Mouse (Mus musculus): ENCODE measurements at regions not wholly inside any gene's neighbourhood (a gene's known extent, or its start where the extent isn't known, plus 50 kb on each side); places are given as distances from the start of the nearest gene placed in this dataset.

- peak overlapping the region; percentile 83 for H3K27ac ChIP-seq (ENCODE audit: insufficient read depth, low read depth, low read length)
- 62% methylated on average over 11 of the region's 11 CpGs for WGBS
- DNase-seq = peak; percentile 70
- H3K36me3 ChIP-seq (ENCODE audit: control insufficient read depth, insufficient read depth, low read length) = no peaks in the 10 kb centered on the region
- H3K4me3 ChIP-seq (ENCODE audit: insufficient read depth, low read depth, low read length) = peak overlapping the region; percentile 43
- TF ChIP-seq POLR2A (IDR thresholded peaks at IDR 0.05; ENCODE audit: low read depth, low read length) = no peak
- no peaks in the 10 kb centered on the region for H3K4me1 ChIP-seq (ENCODE audit: control insufficient read depth, insufficient read depth, low read length)
- no peaks in the 10 kb centered on the region for H3K27me3 ChIP-seq (replicated peaks; ENCODE audit: control insufficient read depth, insufficient read depth, low read length)
These were observed 107.3 kb upstream of the Hmgn3 start for GRCm38 (mm10) chr9:83253789-83254188.

DNA sequence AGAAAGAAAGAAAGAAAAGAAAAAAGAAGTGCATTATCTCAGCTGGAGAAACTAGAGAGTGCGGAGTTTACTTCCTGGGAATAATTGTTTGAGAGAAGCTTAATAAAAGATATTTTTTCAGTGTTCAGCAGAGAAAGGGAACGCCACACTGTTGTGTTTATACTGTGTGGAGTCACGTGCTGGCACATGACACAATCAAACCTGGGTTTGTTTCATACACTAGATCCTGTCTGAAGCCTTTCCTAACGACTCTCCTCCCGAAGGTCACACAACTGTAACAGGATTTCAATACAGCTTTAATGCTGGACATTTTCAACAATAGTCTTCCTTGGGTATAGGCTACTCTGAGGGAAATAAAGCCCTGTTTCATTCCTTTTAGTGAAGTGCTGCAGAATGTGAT is 105.3 kb upstream of the Hmgn3 start:
- H3K4me3 ChIP-seq (ENCODE audit: insufficient read depth, low read depth, low read length) = no peak overlapping the region
- H3K27ac ChIP-seq (ENCODE audit: insufficient read depth, low read depth, low read length) = no peak overlapping the region
- DNase-seq = no peak
- 60% methylated on average over 5 of the region's 5 CpGs for WGBS
- H3K27me3 ChIP-seq (replicated peaks; ENCODE audit: control insufficient read depth, insufficient read depth, low read length) = no peaks in the 10 kb centered on the region
- H3K4me1 ChIP-seq (ENCODE audit: control insufficient read depth, insufficient read depth, low read length) = no peaks in the 10 kb centered on the region
- H3K36me3 ChIP-seq (ENCODE audit: control insufficient read depth, insufficient read depth, low read length) = no peaks in the 10 kb centered on the region
- TF ChIP-seq POLR2A (IDR thresholded peaks at IDR 0.05; ENCODE audit: low read depth, low read length) = no peak

DNA sequence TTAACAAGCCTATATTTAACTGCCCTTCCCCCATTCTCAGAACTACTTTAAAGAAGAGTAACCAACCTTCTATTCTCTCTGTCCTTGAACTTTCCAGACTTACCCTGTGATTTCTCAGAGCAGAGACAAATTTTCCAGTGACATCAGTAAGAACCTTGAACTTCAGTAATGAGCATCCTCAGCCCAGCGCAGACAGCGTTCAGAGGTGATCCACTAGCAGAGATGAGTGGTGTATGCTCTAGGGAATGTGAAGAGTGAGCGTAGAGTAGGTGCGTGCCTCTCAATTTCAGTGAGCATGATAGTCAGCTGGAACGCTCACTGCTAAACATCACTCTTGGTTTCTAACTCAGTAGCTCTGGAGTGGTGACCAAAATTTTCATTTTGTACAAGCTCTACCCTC is 103.4 kb upstream of the Hmgn3 start:
- Histone ChIP-seq H3K36me3 (ENCODE audit: control insufficient read depth, insufficient read depth, low read length) (no peaks in the 10 kb centered on the region), H3K4me3 (ENCODE audit: insufficient read depth, low read depth, low read length) (no peak overlapping the region), H3K27ac (ENCODE audit: insufficient read depth, low read depth, low read length) (no peak overlapping the region), H3K27me3 (replicated peaks; ENCODE audit: control insufficient read depth, insufficient read depth, low read length) (no peaks in the 10 kb centered on the region), H3K4me1 (ENCODE audit: control insufficient read depth, insufficient read depth, low read length) (no peaks in the 10 kb centered on the region)
- 91% methylated on average over 5 of the region's 5 CpGs for WGBS
- no peak for DNase-seq
- TF ChIP-seq CTCF (conservative IDR thresholded peaks at IDR 0.05; ENCODE audit: insufficient read depth, insufficient read length, low read depth, low read length) (no peak), POLR2A (IDR thresholded peaks at IDR 0.05; ENCODE audit: low read depth, low read length) (no peak)

DNA sequence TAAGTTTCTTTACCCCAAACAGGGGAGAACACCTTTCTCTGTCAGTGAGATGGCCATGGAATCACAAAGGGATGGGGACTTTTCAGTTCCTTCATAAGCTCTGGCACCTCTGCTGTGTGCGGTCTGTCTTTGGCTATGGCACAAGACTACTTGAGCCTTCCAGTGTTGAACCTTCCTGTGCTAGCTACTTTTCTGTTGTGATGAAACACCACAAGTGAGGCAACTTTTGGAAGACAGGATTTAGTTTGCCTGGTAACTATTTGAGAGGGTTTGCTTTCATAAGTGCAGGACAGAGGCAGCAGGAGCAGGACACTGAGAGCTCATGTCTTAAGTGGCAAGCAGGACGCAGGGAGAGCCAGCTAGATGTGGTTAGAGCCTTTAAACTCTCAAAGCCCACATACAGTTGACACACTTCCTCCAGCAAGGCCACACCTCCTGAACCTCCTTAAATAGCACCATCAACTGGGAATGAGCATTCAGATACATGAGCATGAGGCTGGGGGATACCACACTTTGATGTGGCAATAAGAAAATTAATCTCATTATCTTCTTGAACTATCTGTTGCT is 101.8 kb upstream of the Hmgn3 start:
- Histone ChIP-seq H3K27me3 (replicated peaks; ENCODE audit: control insufficient read depth, insufficient read depth, low read length) (no peaks in the 10 kb centered on the region), H3K4me1 (ENCODE audit: control insufficient read depth, insufficient read depth, low read length) (no peaks in the 10 kb centered on the region), H3K4me3 (ENCODE audit: insufficient read depth, low read depth, low read length) (no peak overlapping the region), H3K27ac (ENCODE audit: insufficient read depth, low read depth, low read length) (no peak overlapping the region), H3K36me3 (ENCODE audit: control insufficient read depth, insufficient read depth, low read length) (no peaks in the 10 kb centered on the region)
- 84% methylated on average over 2 of the region's 2 CpGs for WGBS
- no peak for DNase-seq
- no peak for TF ChIP-seq POLR2A (IDR thresholded peaks at IDR 0.05; ENCODE audit: low read depth, low read length)
- TF ChIP-seq CTCF (conservative IDR thresholded peaks at IDR 0.05; ENCODE audit: insufficient read depth, insufficient read length, low read depth, low read length) = no peak

DNA sequence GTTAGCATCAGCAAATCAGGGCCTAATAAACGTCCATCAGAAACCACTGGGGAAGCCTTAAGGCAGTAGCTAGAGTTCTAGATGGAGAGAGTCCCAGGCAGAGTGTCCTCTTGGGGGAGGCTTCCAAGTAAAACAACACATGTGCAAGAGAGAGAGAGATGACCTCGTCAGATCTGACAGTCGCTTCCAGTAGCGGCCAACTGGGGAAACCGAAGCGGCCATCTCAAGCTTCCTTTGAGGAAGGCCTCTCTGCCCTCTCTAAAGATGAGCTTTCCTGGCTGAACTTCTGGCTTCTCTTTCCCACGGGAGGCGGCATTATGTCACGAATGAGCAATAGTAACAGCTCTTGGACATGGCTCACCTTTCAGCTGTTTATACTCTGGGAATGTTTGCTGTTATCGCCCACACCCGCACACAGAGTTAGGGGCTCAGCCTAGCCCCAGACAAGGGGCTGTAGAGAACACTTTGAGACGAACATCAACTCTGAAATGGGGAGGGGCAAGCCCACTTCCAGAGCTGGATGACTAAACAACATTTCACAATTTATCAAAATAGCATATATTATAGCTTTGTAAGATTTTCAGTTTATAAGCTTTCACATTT is 100.7 kb upstream of the Hmgn3 start:
- peak; percentile 46 for DNase-seq
- no peak overlapping the region for H3K27ac ChIP-seq (ENCODE audit: insufficient read depth, low read depth, low read length)

DNA sequence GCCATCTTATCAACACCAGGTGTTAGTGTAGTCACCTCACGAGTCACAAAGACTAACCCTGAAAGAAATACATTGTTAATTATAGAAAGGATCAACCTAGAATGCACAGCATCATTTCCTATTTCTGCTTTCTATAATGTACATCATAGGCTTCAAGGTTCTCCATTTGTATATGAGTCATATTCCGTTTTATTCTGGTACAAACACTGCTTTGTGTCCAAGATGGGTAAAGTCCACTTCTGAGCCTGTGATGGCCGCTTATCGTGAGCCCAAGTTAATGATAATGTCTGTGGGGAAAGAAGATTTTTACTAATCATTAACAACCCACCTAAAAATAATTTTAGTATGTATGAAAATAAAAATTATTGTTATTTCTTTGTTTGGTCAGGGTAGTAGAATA is 94.6 kb upstream of the Hmgn3 start:
- DNase-seq = no peak
- WGBS = 65% methylated on average over 4 of the region's 4 CpGs
- no peak for TF ChIP-seq POLR2A (IDR thresholded peaks at IDR 0.05; ENCODE audit: low read depth, low read length)
- TF ChIP-seq CTCF (conservative IDR thresholded peaks at IDR 0.05; ENCODE audit: insufficient read depth, insufficient read length, low read depth, low read length) = no peak
- Histone ChIP-seq H3K4me1 (ENCODE audit: control insufficient read depth, insufficient read depth, low read length) (no peaks in the 10 kb centered on the region), H3K27me3 (replicated peaks; ENCODE audit: control insufficient read depth, insufficient read depth, low read length) (no peaks in the 10 kb centered on the region), H3K27ac (ENCODE audit: insufficient read depth, low read depth, low read length) (no peak overlapping the region), H3K36me3 (ENCODE audit: control insufficient read depth, insufficient read depth, low read length) (no peaks in the 10 kb centered on the region), H3K4me3 (ENCODE audit: insufficient read depth, low read depth, low read length) (no peak overlapping the region)

More for the DNA sequence above, 100.7 kb upstream of the Hmgn3 start:
- 28% methylated on average over 12 of the region's 12 CpGs for WGBS
- H3K4me1 ChIP-seq (ENCODE audit: control insufficient read depth, insufficient read depth, low read length) = no peaks in the 10 kb centered on the region
- TF ChIP-seq CTCF (conservative IDR thresholded peaks at IDR 0.05; ENCODE audit: insufficient read depth, insufficient read length, low read depth, low read length) (no peak), POLR2A (IDR thresholded peaks at IDR 0.05; ENCODE audit: low read depth, low read length) (no peak)
- no peaks in the 10 kb centered on the region for H3K36me3 ChIP-seq (ENCODE audit: control insufficient read depth, insufficient read depth, low read length)
- H3K4me3 ChIP-seq (ENCODE audit: insufficient read depth, low read depth, low read length) = no peak overlapping the region
- H3K27me3 ChIP-seq (replicated peaks; ENCODE audit: control insufficient read depth, insufficient read depth, low read length) = no peaks in the 10 kb centered on the region

DNA sequence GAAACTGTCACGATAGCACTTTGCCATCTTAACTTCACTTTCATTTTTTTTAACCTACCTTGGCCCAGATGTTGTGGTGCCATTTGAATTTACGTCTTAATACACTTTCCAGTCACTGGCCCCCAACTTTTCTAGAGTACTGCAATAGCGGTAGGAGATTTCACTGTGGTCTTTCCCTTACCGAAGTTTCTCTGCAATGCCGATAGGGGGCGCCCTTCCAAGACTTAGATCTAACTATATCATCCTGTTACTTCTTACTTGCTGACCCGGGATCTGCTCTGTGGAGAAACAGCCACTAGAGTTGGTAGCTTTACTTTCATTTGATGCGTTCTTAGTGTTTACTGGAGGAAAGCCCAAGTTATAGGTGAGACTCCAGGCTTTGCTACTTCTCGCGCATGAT is 92.6 kb upstream of the Hmgn3 start:
- DNase-seq = no peak
- no peak overlapping the region for H3K27ac ChIP-seq (ENCODE audit: insufficient read depth, low read depth, low read length)
- no peak overlapping the region for H3K4me3 ChIP-seq (ENCODE audit: insufficient read depth, low read depth, low read length)
- no peaks in the 10 kb centered on the region for H3K36me3 ChIP-seq (ENCODE audit: control insufficient read depth, insufficient read depth, low read length)
- no peaks in the 10 kb centered on the region for H3K4me1 ChIP-seq (ENCODE audit: control insufficient read depth, insufficient read depth, low read length)
- no peaks in the 10 kb centered on the region for H3K27me3 ChIP-seq (replicated peaks; ENCODE audit: control insufficient read depth, insufficient read depth, low read length)
- WGBS = 82% methylated on average over 10 of the region's 10 CpGs
- TF ChIP-seq POLR2A (IDR thresholded peaks at IDR 0.05; ENCODE audit: low read depth, low read length) (no peak), CTCF (conservative IDR thresholded peaks at IDR 0.05; ENCODE audit: insufficient read depth, insufficient read length, low read depth, low read length) (no peak)
